Mouse (Mus musculus): ENCODE results near the gene Fnbp1.

Gene Fnbp1

GRCm38 (mm10) chr2:31147054-31147453 is 5.2 kb upstream of the Fnbp1 start:
- DNase-seq, result no peak

GRCm38 (mm10) chr2:31144901-31145300 is 3.1 kb upstream of the Fnbp1 start:
- DNase-seq, result no peak

- no peak for DNase-seq
These were observed 2.2 kb upstream of the Fnbp1 start for GRCm38 (mm10) chr2:31143768-31144695.

GRCm38 (mm10) chr2:31143326-31143725 is 1.5 kb upstream of the Fnbp1 start:
- DNase-seq, result no peak

GRCm38 (mm10) chr2:31142505-31142904 is 697 bp upstream of the Fnbp1 start:
- peak; percentile 46 for DNase-seq

DNA sequence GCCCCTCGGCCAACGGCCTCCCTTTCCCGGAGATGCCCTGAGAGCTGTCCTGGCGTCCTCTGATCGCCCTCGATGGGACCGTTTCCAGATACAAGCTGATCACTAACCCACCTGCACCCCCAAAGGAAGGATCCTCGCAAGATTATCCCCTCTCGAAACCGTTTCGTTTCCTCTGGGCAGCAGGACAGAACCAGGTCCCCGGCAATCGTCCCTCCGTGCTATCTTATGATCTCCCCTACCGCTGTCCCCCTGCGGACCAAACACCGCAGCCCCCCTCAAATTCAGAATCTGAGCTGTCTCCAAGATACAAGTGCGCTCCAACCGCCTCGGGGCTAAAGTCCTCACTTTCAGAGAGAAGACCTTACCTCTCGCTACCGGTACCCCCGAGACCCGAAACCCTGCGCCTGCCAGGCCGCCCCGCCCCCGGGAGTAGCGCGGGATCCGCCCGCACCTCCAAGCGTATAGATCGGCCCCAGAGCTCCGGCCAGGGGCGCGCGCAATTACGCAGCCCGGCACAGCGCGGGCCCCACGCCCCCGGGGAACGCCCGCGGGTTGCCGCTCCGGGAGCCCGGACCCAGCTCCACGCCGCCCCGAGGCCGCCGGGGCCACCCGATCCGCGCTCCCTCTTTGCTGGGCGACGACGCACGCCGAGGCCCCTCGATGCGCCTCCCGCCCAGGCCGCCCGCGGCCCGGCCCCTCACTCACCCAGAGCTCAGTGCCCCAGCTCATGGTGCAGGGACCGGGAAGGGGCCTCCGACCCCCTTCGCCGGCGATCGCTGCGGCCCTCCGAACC is 538 bp downstream of the Fnbp1 start:
- peak; percentile 56 for DNase-seq

GRCm38 (mm10) chr2:31140772-31141073 is 1.1 kb downstream of the Fnbp1 start:
- no peak for DNase-seq

DNA sequence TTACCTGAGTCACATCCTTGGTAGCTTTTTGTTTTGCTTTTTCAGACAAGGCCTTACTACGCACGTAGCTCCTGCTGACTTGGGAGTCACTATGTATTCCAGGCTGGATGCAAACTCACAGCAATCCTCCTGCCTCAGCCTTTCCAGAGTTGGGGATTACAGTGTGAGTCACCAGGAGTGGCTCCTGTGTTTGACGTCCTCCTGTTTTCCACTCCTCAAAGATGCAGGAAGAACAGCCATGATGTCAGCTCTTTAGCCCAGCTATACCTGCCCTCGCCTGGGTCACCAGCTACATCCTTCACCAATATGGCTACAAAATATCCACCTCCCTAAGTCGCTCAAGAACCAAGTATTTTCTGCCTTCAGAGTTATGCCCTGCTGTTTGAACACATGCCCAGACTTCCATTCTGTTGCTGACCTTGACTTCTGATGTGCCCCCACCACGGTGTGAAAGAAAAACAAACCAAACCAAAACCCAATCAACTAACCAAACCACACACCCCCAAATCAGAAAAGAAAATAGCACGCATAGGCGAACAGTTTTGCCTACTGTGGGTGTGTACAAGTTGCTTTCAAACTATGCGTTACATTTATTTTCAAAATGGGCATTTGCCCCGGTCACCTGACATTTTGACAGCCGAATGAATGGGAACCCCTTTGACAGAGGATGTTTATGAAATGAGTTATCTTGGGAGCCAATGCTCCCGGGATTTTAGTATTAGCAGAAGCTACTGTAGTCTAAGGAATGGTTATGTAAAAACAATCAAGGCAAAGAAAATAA is 1.6 kb downstream of the Fnbp1 start:
- DNase-seq, result no peak

DNA sequence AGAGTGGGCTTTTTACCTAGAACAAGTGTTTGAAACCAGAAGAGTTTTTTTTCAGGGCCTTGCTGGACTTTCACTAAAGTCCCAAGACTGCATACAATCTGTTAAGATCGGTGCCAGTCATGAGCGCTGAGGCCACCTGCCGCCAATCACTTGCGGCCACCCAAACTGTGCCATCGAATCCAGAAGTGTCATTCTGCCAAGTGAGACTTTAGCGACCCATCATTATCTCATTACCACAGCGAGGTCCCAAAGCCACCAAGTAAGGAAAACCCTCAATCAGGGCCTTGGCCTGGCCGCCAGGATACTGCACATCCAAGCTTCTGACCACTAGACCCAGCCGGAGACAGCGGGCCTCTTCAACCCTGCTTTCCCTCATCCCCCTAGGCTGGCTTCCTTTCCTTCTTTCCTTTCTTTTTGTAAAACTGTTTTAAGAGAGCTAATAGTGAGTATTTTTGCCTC is 2.6 kb downstream of the Fnbp1 start:
- no peak for DNase-seq

GRCm38 (mm10) chr2:31137018-31137590 is 4.7 kb downstream of the Fnbp1 start:
- no peak for DNase-seq

DNA sequence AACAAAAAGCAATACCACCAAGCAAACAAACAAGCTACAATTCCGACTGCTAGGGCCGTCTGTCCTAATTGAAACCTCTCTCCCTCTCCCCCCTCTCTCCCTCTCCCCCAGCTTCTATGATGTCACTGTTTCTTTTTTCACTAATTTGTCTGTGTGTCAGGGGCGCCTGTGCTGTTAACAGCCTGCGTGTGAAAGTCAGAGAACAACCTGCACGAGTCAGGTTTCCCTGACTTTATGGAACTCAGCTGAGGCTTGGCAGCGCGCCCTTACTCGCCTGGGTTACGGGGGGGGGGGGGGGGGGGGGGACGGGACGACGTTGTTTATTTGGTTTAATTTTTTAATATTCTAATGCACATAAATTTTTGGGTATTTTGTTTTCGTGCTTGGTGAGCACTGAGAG is 5.5 kb downstream of the Fnbp1 start:
- DNase-seq, result no peak

DNA sequence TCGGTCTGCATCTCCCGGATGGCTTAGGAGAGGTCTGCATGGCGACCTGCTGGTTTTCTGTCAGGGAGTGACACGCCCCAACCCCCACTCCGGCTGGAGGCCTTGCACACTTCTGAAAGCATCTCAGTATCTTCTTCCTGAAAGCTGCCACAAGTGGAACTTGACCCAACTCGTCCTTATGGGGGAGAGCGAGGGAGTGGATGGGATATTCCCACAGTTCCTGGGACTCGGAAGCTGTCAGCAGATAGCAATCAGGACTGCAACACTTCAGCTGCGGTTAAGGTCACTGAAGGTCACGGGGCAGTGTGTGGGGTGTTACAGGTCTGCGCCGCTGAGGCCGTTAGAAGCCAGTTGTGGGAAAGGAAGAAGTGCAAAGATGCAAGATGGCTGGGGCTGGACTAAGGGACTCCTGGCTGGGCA is 6.3 kb downstream of the Fnbp1 start:
- DNase-seq, result no peak

DNA sequence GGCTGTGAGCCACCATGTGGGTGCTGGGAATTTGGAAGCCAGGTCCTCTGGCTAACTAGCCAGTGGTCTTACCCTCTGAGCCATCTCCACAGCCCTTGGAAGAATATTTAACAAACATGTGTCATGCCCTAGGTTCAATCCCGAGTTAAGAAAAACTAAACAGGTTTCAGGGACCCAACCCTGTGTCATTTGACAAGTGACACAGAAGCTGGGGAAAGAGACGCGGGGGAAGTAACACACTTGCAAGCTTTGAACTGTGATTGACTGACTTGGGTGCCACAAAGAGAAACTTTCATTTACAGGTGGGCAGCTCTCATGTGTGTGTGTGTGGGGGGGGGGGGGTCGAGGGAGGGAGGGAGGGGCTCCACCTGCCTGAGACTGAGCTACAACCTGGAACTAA is 7.8 kb downstream of the Fnbp1 start:
- DNase-seq, result no peak

GRCm38 (mm10) chr2:31132682-31133081 is 9.1 kb downstream of the Fnbp1 start:
- no peak for DNase-seq

DNA sequence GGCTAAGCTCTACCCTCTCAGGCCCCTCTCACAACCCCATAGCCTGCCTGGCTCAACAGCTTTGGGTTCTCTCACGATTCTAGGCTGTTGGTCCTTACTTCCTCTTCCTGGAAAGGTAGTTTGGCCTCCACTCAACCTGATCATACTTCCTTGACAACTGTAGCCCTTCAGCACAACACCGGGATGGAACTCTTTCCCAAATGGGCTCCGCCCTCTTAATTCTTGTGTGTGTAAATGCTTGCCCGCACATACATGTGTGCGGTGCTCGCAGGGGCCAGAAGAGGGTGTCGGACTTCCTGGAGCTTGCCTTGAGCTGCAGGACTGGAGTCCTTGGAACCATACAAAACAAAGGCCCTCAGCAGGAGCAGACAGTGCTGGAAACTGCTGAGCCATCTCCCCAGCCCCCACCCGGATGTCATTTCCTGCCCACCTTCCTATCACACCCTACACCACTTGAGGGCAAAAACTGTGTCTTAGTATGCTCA is 11.0 kb downstream of the Fnbp1 start:
- no peak for DNase-seq

DNA sequence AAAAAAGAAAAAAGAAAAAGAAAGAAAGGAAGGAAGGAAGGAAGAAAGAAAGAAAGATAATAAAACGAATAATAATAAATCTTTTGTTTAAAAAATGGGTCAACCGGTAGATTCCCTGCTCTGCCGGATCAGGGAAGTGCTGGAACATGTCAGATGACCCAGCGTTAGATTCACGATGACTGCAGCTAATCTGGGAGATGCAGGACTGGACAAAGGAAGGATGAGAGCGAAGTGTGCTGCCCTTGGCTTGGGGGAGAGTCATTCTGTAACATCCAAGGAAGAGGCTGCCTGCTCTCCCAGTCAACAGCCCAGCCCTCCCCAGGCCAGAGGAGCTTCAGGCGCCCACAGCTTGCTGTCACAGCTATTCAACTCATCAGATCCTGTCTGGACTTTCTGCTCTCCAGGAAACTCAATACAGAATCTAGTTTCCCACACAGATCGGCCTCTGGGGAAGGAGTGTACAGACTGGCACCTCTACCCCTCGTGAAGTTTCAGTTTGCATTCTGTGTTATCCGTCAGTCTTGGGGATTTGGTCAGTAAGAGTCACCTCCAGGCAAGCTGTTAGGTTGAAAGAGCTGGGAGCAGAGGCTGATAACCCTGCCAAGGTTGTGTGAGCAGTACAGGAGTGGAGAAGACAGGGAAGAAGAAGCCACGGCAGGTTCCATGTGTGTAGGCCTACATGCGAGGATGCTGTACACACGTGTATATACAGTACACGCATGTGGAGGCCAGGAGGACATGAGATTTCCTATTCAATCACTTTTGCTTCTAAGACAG is 11.9 kb downstream of the Fnbp1 start:
- no peak for DNase-seq

DNA sequence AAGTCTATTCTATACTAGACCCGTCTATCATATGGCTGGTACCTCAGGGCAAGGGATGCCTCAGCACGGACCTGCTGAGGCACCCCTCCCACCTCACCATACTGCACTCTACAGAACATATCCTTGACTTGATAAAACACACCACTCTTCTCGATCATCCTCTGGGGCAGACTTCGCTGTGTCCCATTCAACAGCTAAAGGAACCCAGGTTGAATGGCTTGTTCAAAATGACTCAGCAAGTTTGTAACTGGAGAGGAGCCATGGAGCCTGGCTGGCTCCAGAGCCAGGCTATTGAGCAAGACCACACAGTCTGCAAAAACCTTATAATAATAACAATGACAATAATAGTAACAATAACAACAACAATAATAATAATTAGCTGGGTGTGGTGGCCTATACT is 13.9 kb downstream of the Fnbp1 start:
- DNase-seq, result no peak

GRCm38 (mm10) chr2:31127219-31127618 is 14.6 kb downstream of the Fnbp1 start:
- no peak for DNase-seq

- no peak for DNase-seq
These were observed 15.8 kb downstream of the Fnbp1 start for GRCm38 (mm10) chr2:31126048-31126447.

DNA sequence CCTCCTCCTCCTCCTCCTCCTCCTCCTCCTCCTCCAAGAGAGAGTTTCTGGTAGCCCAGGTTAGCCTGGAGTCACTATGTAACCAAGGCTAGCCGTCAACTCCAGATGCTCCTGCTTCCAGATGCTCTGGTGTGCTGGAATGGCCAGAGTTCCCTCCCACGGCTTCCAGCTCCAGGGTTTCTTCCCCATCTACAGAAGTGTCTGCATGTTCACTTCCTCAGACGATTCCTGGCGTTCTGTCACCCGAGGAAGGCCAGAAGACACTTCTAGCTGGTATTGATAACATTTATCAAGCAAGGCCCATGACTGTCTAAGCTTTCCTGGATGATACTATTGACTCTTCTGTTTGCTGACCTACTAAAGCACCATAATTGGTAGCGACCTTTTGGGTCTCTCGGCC is 16.7 kb downstream of the Fnbp1 start:
- no peak for DNase-seq

DNA sequence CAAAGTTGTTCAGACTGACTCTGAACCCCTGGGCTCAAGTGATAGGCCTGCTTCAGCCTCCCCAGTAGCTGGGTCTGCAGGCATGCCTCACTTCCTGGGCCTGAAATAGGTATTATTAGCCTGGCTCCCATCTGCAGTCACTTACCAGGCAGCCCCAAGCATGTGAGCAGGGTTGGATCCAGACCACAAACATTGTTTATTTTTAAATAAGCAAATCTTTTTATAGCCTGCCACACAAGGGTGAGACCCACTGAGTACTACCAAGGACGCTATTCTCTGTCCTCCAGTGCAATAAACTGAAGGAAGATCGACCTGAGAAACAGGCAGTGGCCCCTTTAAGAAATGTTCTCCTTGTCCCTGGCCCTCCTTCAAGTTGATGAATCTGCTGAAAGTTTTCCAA is 17.1 kb downstream of the Fnbp1 start:
- DNase-seq, result no peak

GRCm38 (mm10) chr2:31123493-31123892 is 18.3 kb downstream of the Fnbp1 start:
- no peak for DNase-seq
